14 mouse cellular contexts compared by ENCODE assay signal in the genomic region with DNA sequence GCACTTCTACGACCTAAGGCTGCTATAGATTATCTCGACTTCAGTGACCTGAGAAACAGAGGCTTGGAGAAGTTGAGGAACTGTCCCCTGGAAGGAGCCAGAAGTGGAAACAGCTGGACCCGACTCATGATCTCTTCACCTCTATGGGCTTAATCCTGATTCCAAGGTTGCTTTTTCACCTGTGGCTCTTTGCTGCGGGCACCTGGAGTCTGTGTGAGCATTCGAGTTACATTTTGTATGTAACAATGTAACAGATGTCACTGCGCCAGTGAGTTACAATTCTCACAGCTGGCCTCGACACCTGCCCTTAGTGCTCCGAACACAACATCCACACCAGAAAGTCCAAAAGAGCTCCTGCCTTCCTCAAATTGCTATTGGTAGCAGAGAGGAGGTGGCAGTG. TPM values are rescaled to one million over a fixed set of nuclear protein-coding genes. Genes with fewer than 3 reads are reported as not detected.
DNase-seq lines count a peak whose midpoint lies in the region; ATAC-seq and TF ChIP-seq lines count a peak whose summit lies in the region.
"Had no signal": no experiment of that assay in that cellular context is flagged by ENCODE, and none has a peak within 500 bp of the region (broad histone marks: within the 10 kb centered on the region; RNA-seq: fewer than 3 reads in every experiment).

No protein-coding gene starts in this region.

- H3K36me3 ChIP-seq in forebrain, embryonic 10.5 days (replicated peaks), result no peaks in the 10 kb centered on the region
- no peaks in the 10 kb centered on the region for H3K36me3 ChIP-seq in forebrain, embryonic 15.5 days
- no peaks in the 10 kb centered on the region for H3K36me3 ChIP-seq in kidney, postnatal 0 days (ENCODE audit: insufficient read depth, low read length)
- H3K36me3 ChIP-seq in stomach, embryonic 16.5 days (ENCODE audit: control insufficient read depth, insufficient read depth, low read length), result no peaks in the 10 kb centered on the region

- no peak for ATAC-seq in forebrain, embryonic 15.5 days (replicated peaks)
- ATAC-seq in kidney, postnatal 0 days (replicated peaks; ENCODE audit: low FRiP score, low read depth), result no peak
- ATAC-seq in stomach, embryonic 16.5 days (ENCODE audit: insufficient read depth, low FRiP score), result no peak

- H3K4me3 ChIP-seq in forebrain, embryonic 10.5 days, result no peak overlapping the region
- no peak overlapping the region for H3K4me3 ChIP-seq in forebrain, embryonic 15.5 days
- no peak overlapping the region for H3K4me3 ChIP-seq in kidney, postnatal 0 days (replicated peaks; ENCODE audit: low read depth, low read length)
- no peak overlapping the region for H3K4me3 ChIP-seq in stomach, embryonic 16.5 days (replicated peaks; ENCODE audit: low read length)
- H3K4me3 ChIP-seq: myocyte had no signal

- no peak overlapping the region for H3K9ac ChIP-seq in forebrain, embryonic 15.5 days (replicated peaks)
- no peak overlapping the region for H3K9ac ChIP-seq in kidney, postnatal 0 days (ENCODE audit: low read depth, low read length)
- H3K9ac ChIP-seq in stomach, embryonic 16.5 days (ENCODE audit: low read length), result no peak overlapping the region

- DNase-seq in forebrain, embryonic 10.5 days (ENCODE audit: extremely low spot score, low spot score), result no peak
- no peak for DNase-seq in kidney, postnatal 0 days (ENCODE audit: low spot score)
- no peak for DNase-seq in kidney, postnatal 4 days
- DNase-seq in testis, postnatal 14 days (ENCODE audit: low spot score), result peak; percentile 85
- no peak for DNase-seq in testis, postnatal 10 days (ENCODE audit: low spot score)
- DNase-seq in adrenal gland, postnatal 10 days, result no peak
- DNase-seq: heart, adult 11 months; spleen, adult 18-20 months; thymus, postnatal 14 days had no signal

- H3K27ac ChIP-seq in forebrain, embryonic 10.5 days, result peak overlapping the region; percentile 79; the same call in 1 of the 2 replicates
- no peak overlapping the region for H3K27ac ChIP-seq in forebrain, embryonic 15.5 days (replicated peaks)
- peak overlapping the region; percentile 83 for H3K27ac ChIP-seq in kidney, postnatal 0 days
- H3K27ac ChIP-seq in stomach, embryonic 16.5 days (ENCODE audit: low read length), result peak overlapping the region; percentile 98; the same call in 1 of the 2 replicates
- H3K27ac ChIP-seq: macrophage had no signal

- TF ChIP-seq CTCF in kidney, postnatal 0 days (IDR thresholded peaks at IDR 0.05; ENCODE audit: low read depth), result no peak

- WGBS in forebrain, embryonic 10.5 days, result 33% methylated on average over 8 of the region's 8 CpGs
- WGBS in forebrain, embryonic 15.5 days, result 40% methylated on average over 8 of the region's 8 CpGs
- 34% methylated on average over 8 of the region's 8 CpGs for WGBS in kidney, postnatal 0 days
- 44% methylated on average over 8 of the region's 8 CpGs for WGBS in stomach, embryonic 16.5 days

- H3K4me1 ChIP-seq in forebrain, embryonic 10.5 days, result peaks cover 51% of the 10 kb centered on the region
- H3K4me1 ChIP-seq in forebrain, embryonic 15.5 days, result peaks cover 39% of the 10 kb centered on the region
- peaks cover 47% of the 10 kb centered on the region for H3K4me1 ChIP-seq in kidney, postnatal 0 days (replicated peaks; ENCODE audit: insufficient read depth, low read length)
- H3K4me1 ChIP-seq in stomach, embryonic 16.5 days (ENCODE audit: control insufficient read depth, insufficient read depth, low read length), result peaks cover 42% of the 10 kb centered on the region

- H3K9me3 ChIP-seq in forebrain, embryonic 10.5 days, result no peaks in the 10 kb centered on the region
- no peaks in the 10 kb centered on the region for H3K9me3 ChIP-seq in forebrain, embryonic 15.5 days
- H3K9me3 ChIP-seq in kidney, postnatal 0 days (replicated peaks; ENCODE audit: low read length), result no peaks in the 10 kb centered on the region
- no peaks in the 10 kb centered on the region for H3K9me3 ChIP-seq in stomach, embryonic 16.5 days (replicated peaks; ENCODE audit: control insufficient read depth, low read length)

- H3K4me2 ChIP-seq in forebrain, embryonic 15.5 days (replicated peaks), result no peak overlapping the region
- H3K4me2 ChIP-seq in kidney, postnatal 0 days (ENCODE audit: low read length), result no peak overlapping the region
- no peak overlapping the region for H3K4me2 ChIP-seq in stomach, embryonic 16.5 days (ENCODE audit: low read depth, low read length)

- peaks cover 78% of the 10 kb centered on the region for H3K27me3 ChIP-seq in forebrain, embryonic 10.5 days (ENCODE audit: poor library complexity, severe bottlenecking)
- H3K27me3 ChIP-seq in forebrain, embryonic 15.5 days, result no peaks in the 10 kb centered on the region; the same call in 1 of the 2 replicates
- no peaks in the 10 kb centered on the region for H3K27me3 ChIP-seq in kidney, postnatal 0 days (ENCODE audit: insufficient read depth, low read length)
- H3K27me3 ChIP-seq in stomach, embryonic 16.5 days (ENCODE audit: control insufficient read depth, insufficient read depth, low read length), result no peaks in the 10 kb centered on the region

RNA-seq across cellular contexts. Expression of gene Camk2n1, which starts 11.3 kb away (rescaled TPM):
- 0.96 and 0.98 TPM in 2 replicates for polyA plus RNA-seq in forebrain, embryonic 10.5 days (2016; fragmentation: Nextera tagmentation; extraction: Ambion mirVana)
- 9.7 and 10.7 TPM in 2 replicates for polyA plus RNA-seq in forebrain, embryonic 15.5 days (2015; fragmentation: Nextera tagmentation; extraction: Ambion mirVana)
- polyA plus RNA-seq in kidney, postnatal 0 days (2015; fragmentation: Nextera tagmentation; extraction: Ambion mirVana), result 13.8 and 14.5 TPM in 2 replicates
- polyA plus RNA-seq in stomach, embryonic 16.5 days (2015; fragmentation: Nextera tagmentation; extraction: Ambion mirVana), result 2.8 and 3.2 TPM in 2 replicates
- 10 to 100 TPM; 17.3 to 22.9 TPM for total RNA-seq in adrenal gland, postnatal 10 days (2021)
- total RNA-seq: common myeloid progenitor, adult 5-6 weeks had no signal
- polyA plus RNA-seq: macrophage had no signal

RNA-seq across cellular contexts. Expression of gene Mul1, which starts 31.0 kb away (rescaled TPM):
- 21.2 and 22.7 TPM in 2 replicates for polyA plus RNA-seq in forebrain, embryonic 10.5 days (2016; fragmentation: Nextera tagmentation; extraction: Ambion mirVana)
- polyA plus RNA-seq in forebrain, embryonic 15.5 days (2015; fragmentation: Nextera tagmentation; extraction: Ambion mirVana), result 18.5 and 19.0 TPM in 2 replicates
- 23.6 and 25.3 TPM in 2 replicates for polyA plus RNA-seq in kidney, postnatal 0 days (2015; fragmentation: Nextera tagmentation; extraction: Ambion mirVana)
- polyA plus RNA-seq in stomach, embryonic 16.5 days (2015; fragmentation: Nextera tagmentation; extraction: Ambion mirVana), result 18.6 and 22.2 TPM in 2 replicates
- 10 to 100 TPM; 54.7 to 56.9 TPM for total RNA-seq in adrenal gland, postnatal 10 days (2021)
